Mouse (Mus musculus) kidney, adult 2 months (tissue): ENCODE measurements at regions not wholly inside any gene's neighbourhood (a gene's known extent, or its start where the extent isn't known, plus 50 kb on each side); places are given as distances from the start of the nearest gene placed in this dataset.

Source experiments
- CTCF ChIP-seq: fragments of 200-500 bp; conservative IDR thresholded peaks from 2 replicates; pipeline ENCODE4 v1.5.1; 2011; ENCODE audit warnings: low read depth, mild to moderate bottlenecking, control low read depth, low read length, moderate library complexity, mixed read lengths; ENCODE audit not compliant: insufficient read depth, insufficient read length
- POLR2A ChIP-seq: fragments of 200-500 bp; IDR thresholded peaks from one replicate; pipeline ENCODE4 v1.6.1; 2011; ENCODE audit warnings: low read depth, low read length, control low read depth

- TF ChIP-seq CTCF (no peak), POLR2A (no peak)
These were observed 307.0 kb downstream of the Klf5 start for GRCm38 (mm10) chr14:99605351-99606100.
